Mouse (Mus musculus): Measurements from ENCODE around the gene Pmp22. TPM values are rescaled to one million over a fixed set of nuclear protein-coding genes. Genes with fewer than 3 reads are reported as not detected.

The Pmp22 gene
- total and polyA plus RNA-seq, 3 experiments = 0.11 TPM; not detected in 2

GRCm38 (mm10) chr11:63093601-63094000 is 35.2 kb upstream of the Pmp22 start:
- H3K4me1 ChIP-seq (ENCODE audit: insufficient read depth, low read depth, low read length) = no peaks in the 10 kb centered on the region
- no peak for TF ChIP-seq CTCF (IDR thresholded peaks at IDR 0.05; ENCODE audit: low read depth, low read length)
- no peak for TF ChIP-seq TAL1 (conservative IDR thresholded peaks at IDR 0.05; ENCODE audit: low read depth, low read length)
- TF ChIP-seq GATA1 (IDR thresholded peaks at IDR 0.05; ENCODE audit: borderline replicate concordance, low read length) = no peak
- no peak for TF ChIP-seq POLR2AphosphoS5 (IDR thresholded peaks at IDR 0.05; ENCODE audit: insufficient replicate concordance, low read depth, low read length)
- TF ChIP-seq GATA2 (IDR thresholded peaks at IDR 0.05; ENCODE audit: borderline replicate concordance, low read depth, low read length) = no peak
- ATAC-seq (ENCODE audit: extremely low read depth, insufficient number of reproducible peaks, low FRiP score, poor library complexity, severe bottlenecking) (no peak), DNase-seq (ENCODE audit: low spot score) (no peak)
- no peak overlapping the region for H3K4me3 ChIP-seq (ENCODE audit: low read depth, low read length)
- no peaks in the 10 kb centered on the region for H3K36me3 ChIP-seq (replicated peaks)
- H3K9me3 ChIP-seq (replicated peaks) = peaks cover 19% of the 10 kb centered on the region
- no peaks in the 10 kb centered on the region for H3K27me3 ChIP-seq (ENCODE audit: insufficient read depth, low read length)

GRCm38 (mm10) chr11:63094496-63094895 is 34.3 kb upstream of the Pmp22 start:
- DNase-seq (ENCODE audit: low spot score) (no peak), ATAC-seq (ENCODE audit: extremely low read depth, insufficient number of reproducible peaks, low FRiP score, poor library complexity, severe bottlenecking) (no peak)
- Histone ChIP-seq H3K36me3 (replicated peaks) (no peaks in the 10 kb centered on the region), H3K4me1 (ENCODE audit: insufficient read depth, low read depth, low read length) (no peaks in the 10 kb centered on the region), H3K9me3 (replicated peaks) (peaks cover 16% of the 10 kb centered on the region), H3K27me3 (ENCODE audit: insufficient read depth, low read length) (no peaks in the 10 kb centered on the region), H3K4me3 (ENCODE audit: low read depth, low read length) (no peak overlapping the region)
- TF ChIP-seq GATA2 (IDR thresholded peaks at IDR 0.05; ENCODE audit: borderline replicate concordance, low read depth, low read length) (no peak), GATA1 (IDR thresholded peaks at IDR 0.05; ENCODE audit: borderline replicate concordance, low read length) (no peak), TAL1 (conservative IDR thresholded peaks at IDR 0.05; ENCODE audit: low read depth, low read length) (no peak), CTCF (IDR thresholded peaks at IDR 0.05; ENCODE audit: low read depth, low read length) (no peak), POLR2AphosphoS5 (IDR thresholded peaks at IDR 0.05; ENCODE audit: insufficient replicate concordance, low read depth, low read length) (no peak)

- Histone ChIP-seq H3K4me1 (ENCODE audit: insufficient read depth, low read depth, low read length) (no peaks in the 10 kb centered on the region), H3K27me3 (ENCODE audit: insufficient read depth, low read length) (no peaks in the 10 kb centered on the region), H3K36me3 (replicated peaks) (no peaks in the 10 kb centered on the region), H3K4me3 (ENCODE audit: low read depth, low read length) (no peak overlapping the region), H3K9me3 (replicated peaks) (no peaks in the 10 kb centered on the region; the same call in 1 of the 2 replicates)
- no peak for ATAC-seq (ENCODE audit: extremely low read depth, insufficient number of reproducible peaks, low FRiP score, poor library complexity, severe bottlenecking)
- TF ChIP-seq POLR2AphosphoS5 (IDR thresholded peaks at IDR 0.05; ENCODE audit: insufficient replicate concordance, low read depth, low read length) (no peak), CTCF (IDR thresholded peaks at IDR 0.05; ENCODE audit: low read depth, low read length) (no peak), GATA2 (IDR thresholded peaks at IDR 0.05; ENCODE audit: borderline replicate concordance, low read depth, low read length) (no peak), TAL1 (conservative IDR thresholded peaks at IDR 0.05; ENCODE audit: low read depth, low read length) (no peak)
- DNase-seq (ENCODE audit: low spot score) = no peak
Observed at GRCm38 (mm10) chr11:63098016-63098415, 30.8 kb upstream of the Pmp22 start.

GRCm38 (mm10) chr11:63099390-63099789 is 29.4 kb upstream of the Pmp22 start:
- ATAC-seq (ENCODE audit: extremely low read depth, insufficient number of reproducible peaks, low FRiP score, poor library complexity, severe bottlenecking) = no peak
- no peak for DNase-seq (ENCODE audit: low spot score)
- Histone ChIP-seq H3K27me3 (ENCODE audit: insufficient read depth, low read length) (no peaks in the 10 kb centered on the region), H3K36me3 (replicated peaks) (no peaks in the 10 kb centered on the region), H3K4me1 (ENCODE audit: insufficient read depth, low read depth, low read length) (no peaks in the 10 kb centered on the region), H3K4me3 (ENCODE audit: low read depth, low read length) (no peak overlapping the region), H3K9me3 (replicated peaks) (peaks cover 3% of the 10 kb centered on the region)
- TF ChIP-seq POLR2AphosphoS5 (IDR thresholded peaks at IDR 0.05; ENCODE audit: insufficient replicate concordance, low read depth, low read length) (no peak), GATA2 (IDR thresholded peaks at IDR 0.05; ENCODE audit: borderline replicate concordance, low read depth, low read length) (no peak), TAL1 (conservative IDR thresholded peaks at IDR 0.05; ENCODE audit: low read depth, low read length) (no peak), GATA1 (IDR thresholded peaks at IDR 0.05; ENCODE audit: borderline replicate concordance, low read length) (no peak), CTCF (IDR thresholded peaks at IDR 0.05; ENCODE audit: low read depth, low read length) (no peak)

- DNase-seq (ENCODE audit: low spot score) (no peak), ATAC-seq (ENCODE audit: extremely low read depth, insufficient number of reproducible peaks, low FRiP score, poor library complexity, severe bottlenecking) (no peak)
- H3K4me1 ChIP-seq (ENCODE audit: insufficient read depth, low read depth, low read length) = no peaks in the 10 kb centered on the region
- H3K27me3 ChIP-seq (ENCODE audit: insufficient read depth, low read length) = no peaks in the 10 kb centered on the region
- H3K9me3 ChIP-seq (replicated peaks) = peaks cover 3% of the 10 kb centered on the region; the same call in 1 of the 2 replicates
- H3K4me3 ChIP-seq (ENCODE audit: low read depth, low read length) = no peak overlapping the region
- H3K36me3 ChIP-seq (replicated peaks) = no peaks in the 10 kb centered on the region
- TF ChIP-seq TAL1 (conservative IDR thresholded peaks at IDR 0.05; ENCODE audit: low read depth, low read length) = no peak
- TF ChIP-seq GATA1 (IDR thresholded peaks at IDR 0.05; ENCODE audit: borderline replicate concordance, low read length) = no peak
- no peak for TF ChIP-seq CTCF (IDR thresholded peaks at IDR 0.05; ENCODE audit: low read depth, low read length)
- TF ChIP-seq POLR2AphosphoS5 (IDR thresholded peaks at IDR 0.05; ENCODE audit: insufficient replicate concordance, low read depth, low read length) = no peak
- TF ChIP-seq GATA2 (IDR thresholded peaks at IDR 0.05; ENCODE audit: borderline replicate concordance, low read depth, low read length) = no peak
Observed at GRCm38 (mm10) chr11:63103256-63103655, 25.5 kb upstream of the Pmp22 start.

- no peak for DNase-seq (ENCODE audit: low spot score)
- no peaks in the 10 kb centered on the region for H3K36me3 ChIP-seq (replicated peaks)
- H3K27me3 ChIP-seq (ENCODE audit: insufficient read depth, low read length) = no peaks in the 10 kb centered on the region
- TF ChIP-seq GATA2 (IDR thresholded peaks at IDR 0.05; ENCODE audit: borderline replicate concordance, low read depth, low read length) (no peak), TAL1 (conservative IDR thresholded peaks at IDR 0.05; ENCODE audit: low read depth, low read length) (no peak), CTCF (IDR thresholded peaks at IDR 0.05; ENCODE audit: low read depth, low read length) (no peak), POLR2AphosphoS5 (IDR thresholded peaks at IDR 0.05; ENCODE audit: insufficient replicate concordance, low read depth, low read length) (no peak), GATA1 (IDR thresholded peaks at IDR 0.05; ENCODE audit: borderline replicate concordance, low read length) (no peak)
- no peaks in the 10 kb centered on the region for H3K4me1 ChIP-seq (ENCODE audit: insufficient read depth, low read depth, low read length)
- no peak overlapping the region for H3K4me3 ChIP-seq (ENCODE audit: low read depth, low read length)
- peaks cover 3% of the 10 kb centered on the region; the same call in 1 of the 2 replicates for H3K9me3 ChIP-seq (replicated peaks)
- no peak for ATAC-seq (ENCODE audit: extremely low read depth, insufficient number of reproducible peaks, low FRiP score, poor library complexity, severe bottlenecking)
Observed at GRCm38 (mm10) chr11:63104026-63104425, 24.8 kb upstream of the Pmp22 start.

Data from G1E (cell line).